Mouse (Mus musculus) myocyte (in vitro differentiated cells): ENCODE measurements at regions not wholly inside any gene's neighbourhood (a gene's known extent, or its start where the extent isn't known, plus 50 kb on each side); places are given as distances from the start of the nearest gene placed in this dataset.

ENCODE experiments used
- H3K27me3 ChIP-seq: one replicate; pipeline ENCODE4 v1.6.1; 2011; ENCODE audit not compliant: control insufficient read depth, insufficient read depth, insufficient read length
- H3K36me3 ChIP-seq: one replicate; pipeline ENCODE4 v1.6.1; 2011; ENCODE audit not compliant: control insufficient read depth, insufficient read depth
- H3K4me2 ChIP-seq: one replicate; pipeline ENCODE4 v1.6.1; 2011; ENCODE audit warnings: low read depth, control low read depth
- H3K4me3 ChIP-seq: one replicate; pipeline ENCODE4 v1.5.1; 2011; ENCODE audit warnings: mild to moderate bottlenecking, control low read depth, moderate library complexity
- H3K79me2 ChIP-seq: one replicate; pipeline ENCODE4 v1.6.1; 2011; ENCODE audit not compliant: control insufficient read depth, insufficient read depth
- H3ac ChIP-seq: one replicate; pipeline ENCODE4 v1.6.1; 2011; ENCODE audit not compliant: control insufficient read depth, insufficient read length
- CEBPB ChIP-seq: IDR thresholded peaks from 2 replicates; pipeline ENCODE4 v1.6.1; 2011; ENCODE audit warnings: mild to moderate bottlenecking, moderate library complexity; ENCODE audit not compliant: poor library complexity, insufficient read depth, severe bottlenecking
- E2F4 ChIP-seq: IDR thresholded peaks from one replicate; pipeline ENCODE4 v1.6.1; 2011; ENCODE audit warnings: mild to moderate bottlenecking, control low read depth, moderate library complexity; ENCODE audit not compliant: insufficient read depth
- MAX ChIP-seq: IDR thresholded peaks from one replicate; pipeline ENCODE4 v1.6.1; 2011; ENCODE audit warnings: low read depth, mild to moderate bottlenecking, control low read depth
- MYOD1 ChIP-seq, 3 experiments: IDR thresholded peaks; one replicate each; pipeline ENCODE4 v1.6.1; 2011; ENCODE audit warnings: control low read depth in 2 of 3, low read depth in 2 of 3, mild to moderate bottlenecking in 2 of 3, moderate library complexity in 1 of 3; ENCODE audit not compliant: insufficient read length in 2 of 3, control insufficient read depth in 1 of 3
- MYOG ChIP-seq, 3 experiments: IDR thresholded peaks; one replicate each; pipeline ENCODE4 v1.6.1; 2011; ENCODE audit warnings: control low read depth in 2 of 3, low read depth in 2 of 3, mild to moderate bottlenecking in 2 of 3; ENCODE audit not compliant: insufficient read length in 2 of 3, control insufficient read depth in 1 of 3, insufficient read depth in 1 of 3
- POLR2A ChIP-seq: IDR thresholded peaks from one replicate; pipeline ENCODE4 v1.6.1; 2011; ENCODE audit warnings: low read depth, mild to moderate bottlenecking, control low read depth, moderate library complexity; ENCODE audit not compliant: insufficient read length
- POLR2AphosphoS2 ChIP-seq: IDR thresholded peaks from one replicate; pipeline ENCODE4 v1.6.1; 2011; ENCODE audit warnings: low read depth, control low read depth; ENCODE audit not compliant: insufficient read length
- REST ChIP-seq: IDR thresholded peaks from one replicate; pipeline ENCODE4 v1.6.1; 2011; ENCODE audit warnings: mild to moderate bottlenecking, control low read depth, moderate library complexity; ENCODE audit not compliant: insufficient read depth, insufficient read length
- SRF ChIP-seq: IDR thresholded peaks from one replicate; pipeline ENCODE4 v1.6.1; 2011; ENCODE audit warnings: low read depth; ENCODE audit not compliant: control insufficient read depth, insufficient read length
- TCF12 ChIP-seq: IDR thresholded peaks from one replicate; pipeline ENCODE4 v1.6.1; 2011; ENCODE audit warnings: mild to moderate bottlenecking, control low read depth; ENCODE audit not compliant: poor library complexity, insufficient read depth, severe bottlenecking
- TCF3 ChIP-seq: IDR thresholded peaks from one replicate; pipeline ENCODE4 v1.6.1; 2011; ENCODE audit warnings: low read depth, control low read depth; ENCODE audit not compliant: insufficient read length
- USF1 ChIP-seq: IDR thresholded peaks from one replicate; pipeline ENCODE4 v1.6.1; 2011; ENCODE audit warnings: low read depth, mild to moderate bottlenecking, control low read depth, moderate library complexity

DNA sequence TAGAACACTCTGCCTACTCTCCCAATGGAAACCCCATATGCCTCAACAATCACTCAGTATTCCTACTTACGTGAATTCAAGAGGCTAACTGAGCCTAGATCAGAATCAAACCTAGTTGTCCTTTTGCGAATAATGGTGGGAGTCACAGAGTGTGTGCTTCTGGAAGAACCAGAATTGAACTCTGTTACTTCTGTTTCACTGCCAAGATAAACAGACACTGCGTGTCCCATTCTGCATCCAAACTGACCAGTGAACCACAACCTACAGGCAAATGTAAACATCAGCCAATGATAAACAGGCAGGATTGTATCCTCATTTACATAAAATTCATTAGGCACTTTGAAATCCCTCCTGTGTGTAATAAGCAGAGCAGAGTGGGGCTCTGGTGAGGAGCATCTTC lies 173.8 kb downstream of the Foxa2 start:
- Histone ChIP-seq H3K79me2 (no peaks in the 10 kb centered on the region), H3K27me3 (no peaks in the 10 kb centered on the region), H3K36me3 (no peaks in the 10 kb centered on the region), H3K4me3 (no peak overlapping the region), H3K4me2 (no peak overlapping the region), H3ac (no peak overlapping the region)
- TF ChIP-seq POLR2AphosphoS2 (no peak), MAX (no peak), E2F4 (no peak), SRF (no peak), MYOG (IDR thresholded peaks at IDR 0.05; ENCODE audit: control insufficient read depth in 1 of 3, insufficient read depth in 1 of 3, insufficient read length in 2 of 3, low read depth in 2 of 3) (no peak), TCF3 (no peak), POLR2A (no peak), CEBPB (no peak), REST (no peak), MYOD1 (IDR thresholded peaks at IDR 0.05; ENCODE audit: control insufficient read depth in 1 of 3, insufficient read length in 2 of 3, low read depth in 2 of 3) (no peak), TCF12 (no peak), USF1 (no peak)

DNA sequence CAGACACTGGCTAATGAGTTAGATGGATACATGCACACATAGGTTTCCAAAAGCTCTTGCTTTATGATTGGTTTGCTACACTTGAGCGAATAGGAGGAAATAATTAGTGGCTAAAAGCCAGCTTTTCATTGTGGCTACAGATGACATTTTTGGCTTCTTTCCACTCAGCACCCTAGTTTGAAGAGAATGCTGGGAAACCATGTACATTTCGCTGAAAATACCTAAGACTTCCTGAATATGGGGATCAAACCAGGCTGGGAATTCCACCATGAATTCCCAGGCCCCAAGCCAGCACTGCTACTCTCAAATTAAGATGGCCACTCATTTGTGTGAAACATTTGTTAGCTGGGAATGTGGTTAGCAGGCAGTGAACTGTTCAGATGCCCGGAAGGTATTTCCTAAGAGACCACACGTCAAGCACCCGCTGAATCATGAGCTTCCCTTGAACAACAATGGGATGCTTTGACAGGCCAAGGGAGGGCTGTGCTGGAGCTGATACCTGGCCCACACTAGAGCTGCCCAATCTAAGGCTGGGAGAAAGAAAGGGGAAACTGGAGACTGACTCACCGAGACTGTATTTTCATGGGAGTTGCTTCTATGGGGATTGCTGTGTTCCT lies 195.5 kb downstream of the Foxa2 start:
- H3K36me3 ChIP-seq: no peaks in the 10 kb centered on the region
- no peak overlapping the region for H3K4me3 ChIP-seq
- no peak for TF ChIP-seq REST
- no peak for TF ChIP-seq POLR2A
- TF ChIP-seq CEBPB: no peak
- no peak for TF ChIP-seq MYOD1 (IDR thresholded peaks at IDR 0.05; ENCODE audit: control insufficient read depth in 1 of 3, insufficient read length in 2 of 3, low read depth in 2 of 3)
- no peak for TF ChIP-seq SRF
- TF ChIP-seq MYOG (IDR thresholded peaks at IDR 0.05; ENCODE audit: control insufficient read depth in 1 of 3, insufficient read depth in 1 of 3, insufficient read length in 2 of 3, low read depth in 2 of 3): no peak
- no peak for TF ChIP-seq USF1
- no peak for TF ChIP-seq TCF3
- TF ChIP-seq POLR2AphosphoS2: no peak
- TF ChIP-seq MAX: no peak
- TF ChIP-seq E2F4: no peak
- TF ChIP-seq TCF12: no peak
- no peak overlapping the region for H3ac ChIP-seq
- H3K27me3 ChIP-seq: no peaks in the 10 kb centered on the region
- H3K4me2 ChIP-seq: no peak overlapping the region
- no peaks in the 10 kb centered on the region for H3K79me2 ChIP-seq

DNA sequence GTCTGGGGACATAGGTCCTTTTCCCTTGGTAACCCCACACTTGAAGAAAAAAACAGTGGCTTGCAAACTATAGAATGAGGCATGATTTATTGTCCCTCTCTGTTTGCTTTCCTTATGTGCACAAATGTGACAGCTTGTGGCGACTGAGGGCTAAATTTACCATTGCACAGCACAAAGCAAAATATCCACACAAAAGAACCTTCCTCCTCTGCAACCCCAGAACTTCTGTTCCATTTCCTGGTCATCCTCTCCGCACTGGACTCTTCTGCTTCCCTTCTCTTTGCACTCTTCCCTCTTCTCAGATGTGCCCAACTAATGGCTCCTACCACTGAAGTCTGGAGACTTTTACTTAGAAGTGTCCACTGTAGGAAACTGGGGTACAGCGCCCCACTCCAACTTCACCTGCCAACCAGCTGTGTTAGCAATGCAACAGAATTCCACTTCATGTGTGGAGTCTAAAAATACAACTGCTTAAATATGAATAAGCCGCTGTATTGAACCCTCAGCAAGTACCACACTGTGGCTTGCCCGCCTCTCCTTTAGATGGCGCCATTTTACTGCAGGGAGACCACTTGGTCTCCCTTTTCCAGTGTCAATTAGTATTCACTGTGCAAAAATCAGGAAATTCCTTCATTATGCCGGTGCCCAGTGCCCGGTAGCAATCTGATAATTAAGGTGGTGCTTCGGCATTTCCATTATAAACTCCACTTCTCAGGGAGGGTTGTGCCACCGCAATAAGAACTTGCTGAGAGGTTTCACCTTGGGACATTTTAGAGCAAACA lies 199.6 kb downstream of the Foxa2 start:
- Histone ChIP-seq H3K4me2 (no peak overlapping the region), H3K4me3 (no peak overlapping the region), H3ac (no peak overlapping the region), H3K27me3 (no peaks in the 10 kb centered on the region), H3K36me3 (no peaks in the 10 kb centered on the region), H3K79me2 (no peaks in the 10 kb centered on the region)
- TF ChIP-seq MYOG (IDR thresholded peaks at IDR 0.05; ENCODE audit: control insufficient read depth in 1 of 3, insufficient read depth in 1 of 3, insufficient read length in 2 of 3, low read depth in 2 of 3) (no peak), POLR2AphosphoS2 (no peak), TCF12 (no peak), SRF (no peak), REST (no peak), MAX (no peak), USF1 (no peak), CEBPB (no peak), E2F4 (no peak)

- H3ac ChIP-seq: no peak overlapping the region
- H3K4me2 ChIP-seq: no peak overlapping the region
- no peaks in the 10 kb centered on the region for H3K27me3 ChIP-seq
- H3K79me2 ChIP-seq: no peaks in the 10 kb centered on the region
- no peak overlapping the region for H3K4me3 ChIP-seq
- TF ChIP-seq POLR2A (no peak), REST (no peak), USF1 (no peak), SRF (no peak), TCF12 (no peak), CEBPB (no peak), POLR2AphosphoS2 (no peak), TCF3 (no peak)
- no peaks in the 10 kb centered on the region for H3K36me3 ChIP-seq
These were observed 201.5 kb downstream of the Foxa2 start for GRCm38 (mm10) chr2:147845256-147845655.
